Mouse (Mus musculus) c-Kit-negative CD71-positive TER-119-positive erythroid progenitor cells, embryonic 14.5 days (primary cell): ENCODE measurements around the gene Cenpe.
A peak's percentile ranks its signal among the peaks of the same experiment; 100 is the strongest.
"Not testable (repeated sequence)": the region's sequence is repeated elsewhere in the genome, so short reads cannot be mapped to it uniquely, and the experiment has no call there.

ENCODE experiments used
- DNase-seq: peaks from one replicate; pipeline ENCODE4 v3.0.0-alpha.2; 2013; ENCODE audit warnings: low read depth, low spot score

The Cenpe gene

GRCm38 (mm10) chr3:135211805-135212657 lies at the start of gene Cenpe:
Gene Cenpe (plus strand): TSS chr3:135212537.
- DNase-seq: peak; percentile 90

GRCm38 (mm10) chr3:135171898-135172446 lies 40.4 kb upstream of the Cenpe start:
- DNase-seq: no peak

DNA sequence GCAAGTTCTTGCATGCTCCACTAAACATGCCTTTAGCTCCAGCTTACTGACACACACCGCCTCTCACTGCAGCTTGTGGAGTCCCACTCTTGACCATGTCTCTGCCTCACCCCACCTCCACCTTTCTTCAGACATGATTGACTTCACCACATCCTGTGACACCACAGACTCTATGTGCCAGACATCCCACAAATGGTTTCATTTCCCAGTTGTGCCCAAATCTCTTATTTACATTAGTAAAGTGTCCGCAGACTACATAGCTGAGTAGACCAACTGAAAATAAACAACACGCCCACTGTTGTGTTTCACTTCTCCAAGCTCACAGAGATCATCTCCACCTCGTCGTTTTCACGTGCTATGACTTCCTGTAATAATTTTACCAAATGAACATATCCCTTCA lies 20.5 kb upstream of the Cenpe start:
- DNase-seq: no peak

- not testable (repeated sequence) for DNase-seq
Observed at GRCm38 (mm10) chr3:135198051-135198450, 14.3 kb upstream of the Cenpe start.

DNA sequence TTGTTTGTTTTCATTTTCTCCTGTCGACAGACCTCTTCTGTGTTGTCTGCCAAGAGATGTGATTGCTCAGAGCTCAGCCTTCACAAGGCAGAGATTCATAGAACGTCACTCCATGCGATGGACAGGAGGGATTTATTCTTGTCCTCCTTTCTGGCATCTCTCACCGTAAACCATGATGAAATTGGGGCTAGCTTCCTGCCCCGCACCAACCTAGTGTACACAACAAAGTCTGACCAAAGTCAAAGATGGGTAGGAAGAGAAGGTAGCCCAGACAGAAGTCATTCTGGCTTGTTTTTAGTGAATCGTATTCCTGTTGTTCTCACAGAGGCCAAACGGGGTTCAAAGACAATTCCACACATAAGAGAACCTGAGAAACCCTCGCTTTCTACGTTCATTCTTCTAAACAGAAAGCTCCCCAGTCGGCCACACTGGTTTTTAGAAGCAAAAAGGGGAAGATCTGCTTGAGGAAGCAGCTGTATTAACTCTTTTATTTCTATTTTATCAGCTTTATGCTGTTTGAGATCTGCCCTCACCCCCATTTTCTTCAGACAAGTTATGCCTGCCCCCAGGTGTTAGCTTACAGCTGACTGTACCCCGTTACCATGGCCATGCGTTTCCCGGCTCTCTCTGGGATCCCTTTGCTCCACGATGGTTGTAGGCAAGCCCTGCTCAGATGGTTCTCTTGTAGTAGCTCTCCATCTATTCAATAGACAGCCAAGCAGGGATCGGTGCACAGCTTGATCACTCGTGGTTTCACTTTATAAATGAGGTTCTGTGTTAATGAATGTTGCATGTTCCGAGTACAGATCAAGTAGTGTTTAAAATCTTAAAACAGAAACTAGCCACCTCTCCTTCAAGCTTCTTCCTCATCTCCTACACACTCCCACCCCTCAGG lies 11.7 kb upstream of the Cenpe start:
- no peak for DNase-seq

- no peak for DNase-seq
Observed at GRCm38 (mm10) chr3:135206621-135207020, 5.7 kb upstream of the Cenpe start.

- DNase-seq: peak; percentile 26
Observed at GRCm38 (mm10) chr3:135212658-135213350, 467 bp downstream of the Cenpe start.

GRCm38 (mm10) chr3:135232058-135232457 lies 19.7 kb downstream of the Cenpe start:
- no peak for DNase-seq

GRCm38 (mm10) chr3:135232462-135232861 lies 20.1 kb downstream of the Cenpe start:
- DNase-seq: no peak

- DNase-seq: no peak
Observed at GRCm38 (mm10) chr3:135245733-135246132, 33.4 kb downstream of the Cenpe start.

DNA sequence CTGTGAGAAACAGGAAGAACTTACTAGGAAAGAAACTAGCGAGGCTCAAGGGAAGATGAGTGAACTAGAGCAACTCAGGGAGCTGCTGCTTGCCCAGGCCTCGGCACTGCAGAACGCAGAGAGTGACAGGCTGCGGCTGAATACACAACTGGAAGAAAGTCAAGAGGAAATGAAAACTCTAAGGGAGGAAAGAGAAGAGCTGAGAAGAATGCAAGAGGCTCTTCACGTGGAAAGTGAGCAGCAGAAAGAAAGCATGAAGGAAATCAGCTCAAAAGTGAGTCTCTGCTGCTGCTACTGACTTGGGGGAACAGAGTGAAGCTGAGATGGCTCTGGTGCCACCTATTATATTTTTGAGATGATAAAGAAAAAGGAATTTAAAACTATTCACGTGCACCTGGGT lies 34.5 kb downstream of the Cenpe start:
- no peak for DNase-seq

- no peak for DNase-seq
Observed at GRCm38 (mm10) chr3:135249104-135249503, 36.8 kb downstream of the Cenpe start.

DNA sequence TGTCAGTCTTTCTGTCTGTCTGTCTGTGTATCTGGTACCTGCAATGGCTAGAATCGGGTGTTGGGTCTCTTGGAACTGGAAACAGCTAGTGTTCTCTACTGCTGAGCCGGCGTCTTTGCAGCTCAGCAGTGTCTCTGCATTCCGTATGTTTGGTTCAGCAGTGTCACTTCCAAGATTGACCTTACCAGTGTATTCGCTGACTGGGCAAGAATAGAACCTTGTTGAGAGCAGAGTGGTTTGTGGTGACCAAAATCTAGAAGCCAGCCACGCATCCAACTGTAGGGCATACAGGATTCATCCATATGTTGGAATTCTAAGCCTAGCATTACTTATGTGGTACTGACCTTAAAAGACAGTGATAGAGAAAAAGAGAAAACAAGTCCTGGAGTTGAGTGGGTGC lies 39.5 kb downstream of the Cenpe start:
- no peak for DNase-seq

DNA sequence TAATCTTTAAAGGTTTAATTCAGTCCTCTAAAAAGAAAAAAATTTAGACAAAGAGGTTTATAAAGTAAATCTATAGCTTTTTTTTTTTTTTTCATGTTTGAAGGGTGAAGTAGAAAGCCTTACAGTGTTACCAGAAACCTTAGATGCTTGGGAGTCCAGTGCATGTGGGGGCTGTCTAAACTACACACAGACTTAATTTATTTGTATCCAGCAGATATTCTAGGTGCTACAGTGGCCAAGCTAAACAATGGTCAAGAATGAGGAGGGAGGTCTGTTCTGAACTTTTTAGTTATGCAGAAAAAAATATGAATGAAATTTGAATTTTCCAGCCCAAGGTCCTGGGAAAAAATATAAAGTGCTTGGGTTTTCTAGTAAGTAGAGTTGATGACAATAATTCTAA lies 42.4 kb downstream of the Cenpe start:
- no peak for DNase-seq

- DNase-seq: no peak
Observed at GRCm38 (mm10) chr3:135258919-135259318, 46.6 kb downstream of the Cenpe start.

GRCm38 (mm10) chr3:135260233-135260632 lies 47.9 kb downstream of the Cenpe start:
- no peak for DNase-seq

DNA sequence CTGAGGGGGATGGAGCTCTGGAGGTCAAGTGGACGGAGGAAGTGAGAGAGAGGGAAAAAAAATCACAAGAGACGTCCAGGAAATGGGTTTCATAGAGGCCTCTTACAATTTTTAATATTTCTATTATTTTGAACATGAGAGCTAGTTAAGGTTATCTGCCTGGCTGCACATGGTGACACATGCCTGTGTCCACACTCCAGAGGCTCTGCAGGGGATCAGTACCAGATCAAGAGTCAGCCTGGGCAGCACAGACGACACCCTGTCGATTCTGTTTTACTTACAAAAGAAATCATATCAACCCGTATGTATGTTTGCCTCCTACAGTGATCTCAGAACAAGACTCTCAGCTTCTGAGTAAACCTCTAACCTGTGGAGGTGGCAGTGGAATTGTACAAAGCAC lies 56.3 kb downstream of the Cenpe start:
- DNase-seq: no peak

DNA sequence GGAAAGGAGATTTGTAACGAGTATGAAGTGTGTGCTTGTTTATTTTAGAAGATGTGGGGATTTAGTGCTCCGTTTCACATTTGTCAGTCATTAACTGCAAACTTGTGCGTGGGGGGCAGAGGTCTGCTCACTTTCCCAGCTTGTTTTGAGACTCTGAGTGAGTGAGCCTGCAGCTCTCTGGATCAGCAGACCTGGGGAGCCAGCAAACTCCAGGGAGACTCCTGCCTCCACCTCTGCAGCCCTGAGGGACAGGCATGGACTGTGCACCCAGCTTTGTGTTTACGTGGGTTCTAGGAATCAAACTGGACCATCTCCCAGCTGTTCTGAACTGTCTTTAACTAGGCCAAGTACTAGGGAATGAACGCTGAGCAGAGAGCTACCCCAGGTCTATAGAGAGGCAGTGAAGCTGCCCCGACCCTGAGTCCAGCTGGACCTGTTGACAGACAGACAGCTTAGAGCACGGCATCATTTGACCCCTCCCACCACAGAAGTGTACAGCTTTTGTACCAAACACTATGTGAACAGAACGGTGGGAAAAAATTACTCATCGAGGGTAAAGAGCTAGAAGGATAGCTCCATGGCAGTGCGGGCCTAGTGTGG lies 57.2 kb downstream of the Cenpe start:
- DNase-seq: no peak

- no peak for DNase-seq
Observed at GRCm38 (mm10) chr3:135272627-135273026, 60.3 kb downstream of the Cenpe start.

DNA sequence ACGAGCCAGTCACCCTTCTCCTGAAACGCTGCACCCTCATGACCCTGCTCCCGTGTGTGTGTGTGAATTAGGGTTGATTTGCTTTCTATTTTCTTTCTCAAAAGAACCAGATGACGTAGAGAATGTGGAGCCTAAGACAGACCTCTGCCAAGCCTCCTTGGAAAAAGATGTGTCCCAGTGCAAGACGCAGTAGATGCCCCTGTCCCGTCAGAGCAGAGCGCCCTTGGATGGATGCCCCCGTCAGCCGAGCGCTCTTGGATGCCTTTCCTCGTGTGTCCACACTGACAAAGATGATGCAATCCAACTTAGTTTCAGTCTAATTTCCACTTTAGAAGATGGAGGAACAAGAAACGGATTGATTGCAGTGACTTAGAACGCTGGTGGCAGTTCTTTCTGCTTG lies 60.7 kb downstream of the Cenpe start:
- no peak for DNase-seq

DNA sequence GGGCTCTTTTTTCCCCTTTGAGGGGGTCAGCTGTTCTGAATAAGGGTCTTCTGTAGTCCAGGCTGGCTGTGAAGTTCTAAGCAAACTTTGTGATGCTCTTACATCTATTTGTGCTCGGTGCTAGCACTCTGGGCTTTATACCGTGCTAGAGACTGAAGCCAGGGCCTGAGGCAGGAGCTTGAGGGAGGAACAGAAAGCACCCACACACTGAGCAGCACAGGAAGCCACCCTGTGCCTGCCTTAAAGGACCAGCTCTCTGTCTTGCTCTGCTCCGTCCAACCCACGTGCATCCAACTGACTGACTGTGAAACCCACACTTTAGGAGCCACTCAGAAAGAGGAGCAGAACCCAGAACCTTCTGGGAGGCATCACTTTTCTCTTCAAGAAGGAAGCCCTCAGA lies 67.8 kb downstream of the Cenpe start:
- no peak for DNase-seq
